Mouse (Mus musculus) cerebellum, adult 2 months (tissue): ENCODE results near the gene Araf.

Experiments
- CTCF ChIP-seq: fragments of 200-500 bp; IDR thresholded peaks from 2 replicates; pipeline ENCODE4 v1.5.1; 2011; ENCODE audit warnings: low read depth, mild to moderate bottlenecking, control low read depth, low read length, moderate library complexity, borderline replicate concordance; ENCODE audit not compliant: insufficient read depth
- POLR2A ChIP-seq: fragments of 200-500 bp; IDR thresholded peaks from 2 replicates; pipeline ENCODE4 v1.6.1; 2011; ENCODE audit warnings: low read length, control low read depth, borderline replicate concordance; ENCODE audit not compliant: insufficient read depth

- TF ChIP-seq CTCF (no peak), POLR2A (no peak)
These were observed 10.3 kb upstream of the Araf start for GRCm38 (mm10) chrX:20787309-20787708.
